Mouse (Mus musculus) spleen, adult 2 months (tissue): Measurements from ENCODE around the gene Ncf1.

Experiments
- CTCF ChIP-seq: fragments of 200-500 bp; IDR thresholded peaks from 2 replicates; pipeline ENCODE4 v1.5.1; 2011; ENCODE audit warnings: mild to moderate bottlenecking, inconsistent platforms; ENCODE audit not compliant: insufficient read depth, insufficient read length, insufficient replicate concordance; ENCODE audit errors: extremely low read depth
- POLR2A ChIP-seq: fragments of 200-500 bp; IDR thresholded peaks from 2 replicates; pipeline ENCODE4 v1.6.1; 2011; ENCODE audit warnings: low read depth, low read length, inconsistent platforms

GRCm38 (mm10) chr5:134232568-134232967, 3.1 kb upstream of the Ncf1 start:
- TF ChIP-seq POLR2A (no peak), CTCF (no peak)
